Mouse (Mus musculus) heart, embryonic 12.5 days (tissue): ENCODE measurements around the gene Olfr1284. TPM values are rescaled to one million over a fixed set of nuclear protein-coding genes. Genes with fewer than 3 reads are reported as not detected.
"Not testable (repeated sequence)": the region's sequence is repeated elsewhere in the genome, so short reads cannot be mapped to it uniquely, and the experiment has no call there.

Experiments
- ATAC-seq: fragments of 200-750 bp; cut with Nextera tagmentation; 2 replicates; pipeline ENCODE4 v1.8.0; 2017; ENCODE audit warnings: moderate TSS enrichment, moderate library complexity; ENCODE audit not compliant: insufficient number of reproducible peaks, low FRiP score
- H3K27ac ChIP-seq: fragments of 300-500 bp; sonication (generic); 2 replicates; pipeline ENCODE4 v1.5.1; 2016; ENCODE audit warnings: mild to moderate bottlenecking, moderate library complexity; ENCODE audit not compliant: poor library complexity, severe bottlenecking
- H3K27me3 ChIP-seq: fragments of 300-500 bp; sonication (generic); replicated peaks from 2 replicates; pipeline ENCODE4 v1.6.1; 2016; ENCODE audit warnings: mild to moderate bottlenecking, moderate library complexity
- H3K36me3 ChIP-seq: fragments of 300-500 bp; sonication (generic); 2 replicates; pipeline ENCODE4 v1.6.1; 2016; ENCODE audit warnings: mild to moderate bottlenecking, moderate library complexity
- H3K4me1 ChIP-seq: fragments of 300-500 bp; sonication (generic); replicated peaks from 2 replicates; pipeline ENCODE4 v1.6.1; 2016; ENCODE audit warnings: mild to moderate bottlenecking
- H3K4me2 ChIP-seq: fragments of 300-500 bp; sonication (generic); 2 replicates; pipeline ENCODE4 v1.6.1; 2016; ENCODE audit warnings: mild to moderate bottlenecking, moderate library complexity
- H3K4me3 ChIP-seq: fragments of 300-500 bp; sonication (generic); 2 replicates; pipeline ENCODE4 v1.5.1; 2016; ENCODE audit warnings: mild to moderate bottlenecking
- H3K9ac ChIP-seq: fragments of 300-500 bp; sonication (generic); 2 replicates; pipeline ENCODE4 v1.6.1; 2016; ENCODE audit warnings: mild to moderate bottlenecking, moderate library complexity
- H3K9me3 ChIP-seq: fragments of 300-500 bp; sonication (generic); replicated peaks from 2 replicates; pipeline ENCODE4 v1.6.1; 2016; ENCODE audit warnings: mild to moderate bottlenecking, moderate library complexity
- WGBS: fragments of 180-500 bp; shearing (Covaris S2); methylation state at CpG from one replicate; pipeline ENCODE4 v1.1.7; 2016; 5-methylcytosine and 5-hydroxymethylcytosine counted together
- polyA plus RNA-seq: library from polyadenylated mRNA; unstranded; fragments of >200 nt; fragmentation: Nextera tagmentation; extraction: Ambion mirVana; gene quantifications from 2 replicates; pipeline ENCODE4 v1.2.1, GENCODE M21; 2016

The Olfr1284 gene
- not detected in 2 replicates for polyA plus RNA-seq

GRCm38 (mm10) chr2:111375222-111375621, at the start of gene Olfr1284:
TSS of gene Olfr1284 (plus strand) at chr2:111375522.
- no peaks in the 10 kb centered on the region for H3K4me1 ChIP-seq
- no peak for ATAC-seq
- H3K4me2 ChIP-seq: no peak within 1 kb of the TSS
- 84% methylated on average over 1 of the region's 1 CpGs for WGBS
- H3K9ac ChIP-seq: no peak within 1 kb of the TSS
- no peaks in the 10 kb centered on the region for H3K36me3 ChIP-seq
- no peak within 1 kb of the TSS for H3K4me3 ChIP-seq
- no peaks in the 10 kb centered on the region for H3K9me3 ChIP-seq
- H3K27me3 ChIP-seq: no peaks in the 10 kb centered on the region
- H3K27ac ChIP-seq: no peak within 1 kb of the TSS

DNA sequence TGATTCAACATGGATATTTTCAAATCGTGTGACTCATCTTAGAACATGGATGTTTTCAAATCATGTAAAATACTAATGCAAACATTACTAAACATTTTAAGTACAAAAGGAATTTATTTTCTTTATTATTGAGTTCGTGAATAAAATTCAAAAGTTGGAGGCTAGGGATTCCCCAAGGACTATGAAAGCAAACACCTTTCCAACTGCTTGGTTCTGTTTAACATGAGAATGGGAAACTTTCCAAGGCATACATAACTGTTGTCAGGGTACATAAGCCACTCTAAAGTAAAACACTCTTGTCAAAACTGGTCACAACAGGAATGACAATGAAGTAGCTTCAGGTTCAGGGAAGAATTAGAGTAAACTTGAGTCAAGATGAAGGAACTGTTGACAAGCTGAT, 49.1 kb upstream of the Olfr1284 start, which contains the start of gene Olfr1281:
Gene Olfr1281 (plus strand): TSS at position 301 of the 400 bp plus-strand sequence.
- Histone ChIP-seq H3K9me3 (no peaks in the 10 kb centered on the region), H3K27ac (no peak within 1 kb of the TSS), H3K27me3 (no peaks in the 10 kb centered on the region), H3K9ac (no peak within 1 kb of the TSS), H3K4me1 (no peaks in the 10 kb centered on the region), H3K4me3 (no peak within 1 kb of the TSS), H3K36me3 (no peaks in the 10 kb centered on the region), H3K4me2 (no peak within 1 kb of the TSS)
- no peak for ATAC-seq
- 61% methylated on average over 2 of the region's 2 CpGs for WGBS

DNA sequence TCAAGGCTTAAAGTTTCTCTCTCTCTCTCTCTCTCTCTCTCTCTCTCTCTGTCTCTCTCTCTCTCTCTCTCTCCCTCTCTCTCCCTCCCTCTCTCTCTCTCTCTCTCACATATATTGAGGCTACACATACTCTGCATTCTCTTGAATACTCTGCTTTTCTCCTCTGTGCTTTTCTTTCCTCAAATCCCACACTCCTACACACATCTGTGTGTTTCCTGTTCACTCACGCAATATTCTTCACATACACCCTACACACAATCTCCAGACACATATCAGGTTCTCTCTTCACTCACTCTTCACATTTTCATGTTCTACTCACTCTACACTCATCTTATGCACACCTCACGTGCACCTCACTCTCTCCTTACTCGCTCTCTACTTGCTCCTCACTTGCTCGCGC, 41.6 kb upstream of the Olfr1284 start:
- H3K27ac ChIP-seq, ATAC-seq, H3K4me2 ChIP-seq, H3K9me3 ChIP-seq, H3K4me1 ChIP-seq, H3K36me3 ChIP-seq, H3K9ac ChIP-seq, H3K4me3 ChIP-seq, H3K27me3 ChIP-seq: not testable (repeated sequence)
- WGBS: 76% methylated on average over 5 of the region's 5 CpGs

DNA sequence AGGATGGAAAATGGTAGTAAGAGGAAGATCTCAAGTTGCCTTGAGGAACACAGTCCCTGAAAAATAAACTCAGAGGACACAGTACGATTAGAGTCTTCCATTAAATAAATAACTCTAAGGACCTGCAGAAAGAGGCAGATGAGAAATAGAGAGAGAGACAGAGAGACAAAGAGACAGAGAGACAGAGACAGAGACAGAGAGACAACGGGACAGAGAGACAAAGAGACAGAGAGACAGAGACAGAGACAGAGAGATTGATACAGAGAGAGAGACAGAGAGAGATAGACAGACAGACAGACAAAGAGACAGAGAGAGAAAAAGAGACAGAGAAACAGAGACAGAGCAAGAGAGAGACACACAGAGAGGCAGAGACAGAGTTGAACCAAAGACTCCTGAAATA, 39.3 kb upstream of the Olfr1284 start, which contains the start of gene Olfr1282:
Gene Olfr1282 (minus strand): TSS at position 101 of the 400 bp plus-strand sequence.
- 61% methylated on average over 2 of the region's 2 CpGs for WGBS
- H3K9me3 ChIP-seq: no peaks in the 10 kb centered on the region

DNA sequence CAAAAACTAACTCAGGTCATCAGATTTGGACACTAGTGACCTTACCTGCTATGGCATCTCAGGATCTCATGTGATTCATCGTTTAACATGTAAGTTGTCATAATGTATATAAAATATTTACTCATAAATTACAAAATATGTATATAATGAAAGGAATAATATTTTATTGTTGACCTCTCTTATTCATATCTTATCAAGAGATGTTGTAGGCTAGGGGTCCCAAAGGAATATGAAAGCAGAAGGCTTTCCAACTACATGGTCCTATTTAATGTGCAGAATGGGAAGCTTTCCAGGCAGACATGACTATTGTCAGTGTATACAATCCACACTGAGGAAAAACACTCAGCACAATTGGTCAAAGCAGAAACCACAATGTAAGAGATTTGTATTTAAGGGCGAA, 8.8 kb upstream of the Olfr1284 start, which contains the start of gene Olfr1283:
Gene Olfr1283 (plus strand): TSS at position 301 of the 400 bp plus-strand sequence.
- no peak within 1 kb of the TSS for H3K9ac ChIP-seq
- no peaks in the 10 kb centered on the region for H3K27me3 ChIP-seq
- 69% methylated on average over 2 of the region's 2 CpGs for whole genome bisulfite sequencing
- no peaks in the 10 kb centered on the region; the same call in 1 of the 2 replicates for H3K9me3 ChIP-seq
- no peak within 1 kb of the TSS for H3K27ac ChIP-seq
- no peak within 1 kb of the TSS for H3K4me3 ChIP-seq
- no peaks in the 10 kb centered on the region for H3K4me1 ChIP-seq
- H3K36me3 ChIP-seq: no peaks in the 10 kb centered on the region
- no peak within 1 kb of the TSS for H3K4me2 ChIP-seq
- ATAC-seq: no peak

More for the DNA sequence above, 39.3 kb upstream of the Olfr1284 start, which contains the start of gene Olfr1282:
- Histone ChIP-seq H3K4me1 (no peaks in the 10 kb centered on the region), H3K27me3 (no peaks in the 10 kb centered on the region), H3K27ac (no peak within 1 kb of the TSS), H3K9ac (no peak within 1 kb of the TSS), H3K4me2 (no peak within 1 kb of the TSS), H3K4me3 (no peak within 1 kb of the TSS), H3K36me3 (no peaks in the 10 kb centered on the region)
- ATAC-seq: no peak

DNA sequence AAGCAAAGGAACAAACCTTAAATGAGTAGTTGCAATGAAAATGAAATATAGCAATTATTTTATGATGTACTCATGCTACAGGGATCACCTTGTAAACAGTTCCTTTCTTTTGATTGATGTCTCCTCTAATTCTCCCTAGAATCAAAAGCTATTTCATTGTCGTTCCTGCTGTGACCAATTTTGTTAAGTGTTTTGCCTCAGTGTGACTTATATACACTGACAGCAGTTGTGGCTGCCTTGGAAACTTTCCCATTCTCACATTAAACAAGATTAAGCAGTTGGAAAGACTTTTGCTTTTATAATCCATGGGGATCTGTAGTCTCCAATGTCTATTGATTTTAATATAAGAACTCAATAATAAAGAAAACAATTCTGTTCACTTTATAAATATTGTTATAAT, 47.6 kb downstream of the Olfr1284 start, which contains the start of gene Olfr1286:
Gene Olfr1286 (minus strand): TSS at position 185 of the 400 bp plus-strand sequence.
- Histone ChIP-seq H3K27me3 (no peaks in the 10 kb centered on the region), H3K4me3 (no peak within 1 kb of the TSS), H3K36me3 (no peaks in the 10 kb centered on the region), H3K9me3 (no peaks in the 10 kb centered on the region; the same call in 1 of the 2 replicates), H3K4me1 (no peaks in the 10 kb centered on the region), H3K27ac (no peak within 1 kb of the TSS), H3K4me2 (no peak within 1 kb of the TSS), H3K9ac (no peak within 1 kb of the TSS)
- 63% methylated on average over 1 of the region's 1 CpGs for WGBS
- no peak for ATAC-seq

Other genes starting within 250 kb of the Olfr1284 start
- gene Gm15130, start 222.6 kb upstream of the Olfr1284 start, polyA plus RNA-seq: not detected in 2 replicates
- not detected in 2 replicates for gene 4930430A15Rik, start 145.9 kb upstream of the Olfr1284 start, polyA plus RNA-seq
- not detected in 2 replicates for gene Olfr1275, start 140.2 kb upstream of the Olfr1284 start, polyA plus RNA-seq
- not detected in 2 replicates for gene Olfr1276, start 121.0 kb upstream of the Olfr1284 start, polyA plus RNA-seq
- not detected in 2 replicates for gene Olfr1277, start 101.4 kb upstream of the Olfr1284 start, polyA plus RNA-seq
- not detected in 2 replicates for gene Olfr1278, start 85.4 kb upstream of the Olfr1284 start, polyA plus RNA-seq
- not detected in 2 replicates for gene Olfr1279, start 74.9 kb upstream of the Olfr1284 start, polyA plus RNA-seq
- gene Olfr1280, start 61.5 kb upstream of the Olfr1284 start, polyA plus RNA-seq: not detected in 2 replicates
- gene Olfr1281, start 49.0 kb upstream of the Olfr1284 start, polyA plus RNA-seq: not detected in 2 replicates
- not detected in 2 replicates for gene Olfr1282, start 39.4 kb upstream of the Olfr1284 start, polyA plus RNA-seq
- gene Olfr1283, start 8.7 kb upstream of the Olfr1284 start, polyA plus RNA-seq: not detected in 2 replicates
- gene Olfr1286, start 47.6 kb downstream of the Olfr1284 start, polyA plus RNA-seq: not detected in 2 replicates
- gene Olfr1287, start 73.6 kb downstream of the Olfr1284 start, polyA plus RNA-seq: not detected in 2 replicates
- gene Olfr1288, start 98.6 kb downstream of the Olfr1284 start, polyA plus RNA-seq: not detected in 2 replicates
- not detected in 2 replicates for gene Olfr1289, start 105.3 kb downstream of the Olfr1284 start, polyA plus RNA-seq
- 0.09 and 0.33 TPM in 2 replicates for gene Olfr1290, start 118.3 kb downstream of the Olfr1284 start, polyA plus RNA-seq
- not detected in 2 replicates for gene Olfr1291-ps1, start 121.7 kb downstream of the Olfr1284 start, polyA plus RNA-seq
- gene Olfr1293-ps, start 149.7 kb downstream of the Olfr1284 start, polyA plus RNA-seq: not detected in 2 replicates
- not detected in 2 replicates for gene Olfr1294, start 164.8 kb downstream of the Olfr1284 start, polyA plus RNA-seq
- gene Olfr1295, start 194.2 kb downstream of the Olfr1284 start, polyA plus RNA-seq: not detected in 2 replicates